Mouse (Mus musculus) adrenal gland, postnatal 4 days (tissue): ENCODE data around the gene Dqx1. TPM values are rescaled to one million over a fixed set of nuclear protein-coding genes. Genes with fewer than 3 reads are reported as not detected.

Experiments used
- DNase-seq, 2 experiments: peaks; one replicate each; pipeline ENCODE4 v3.0.0; 2021 to 2022; ENCODE audit warnings: low spot score in 2 of 2, mixed read lengths in 2 of 2
- total RNA-seq, 2 experiments: library from RNA; stranded (reverse); gene quantifications; 2 replicates each; pipeline ENCODE4 v1.2.3; 2021

The Dqx1 gene
- total RNA-seq, 2 experiments from 2014 or later: 4.1 to 4.4 TPM

GRCm38 (mm10) chr6:83069488-83070246, 12.0 kb downstream of the Dqx1 start:
- DNase-seq: no peak

GRCm38 (mm10) chr6:83070247-83070310, 12.4 kb downstream of the Dqx1 start, which contains the start of gene Tlx2:
Gene Tlx2, minus strand, starts transcription at chr6:83070293.
- no peak for DNase-seq

- no peak for DNase-seq
Measured at GRCm38 (mm10) chr6:83070311-83071219, 12.9 kb downstream of the Dqx1 start.

- DNase-seq: no peak
Measured at GRCm38 (mm10) chr6:83071220-83071619, 13.6 kb downstream of the Dqx1 start.

- no peak for DNase-seq
Measured at GRCm38 (mm10) chr6:83074979-83075378, 17.3 kb downstream of the Dqx1 start.

GRCm38 (mm10) chr6:83077630-83078323, 20.1 kb downstream of the Dqx1 start, which contains the start of gene Pcgf1:
Gene Pcgf1, plus strand, starts transcription at chr6:83077869.
- peak in 1 of 2 experiments; percentile 38 for DNase-seq

- DNase-seq: peak; percentile 95 to 97
Measured at GRCm38 (mm10) chr6:83078324-83078858, 20.7 kb downstream of the Dqx1 start.

GRCm38 (mm10) chr6:83080210-83080609, 22.6 kb downstream of the Dqx1 start:
- no peak for DNase-seq

- no peak for DNase-seq
Measured at GRCm38 (mm10) chr6:83083497-83083896, 25.9 kb downstream of the Dqx1 start.

GRCm38 (mm10) chr6:83084477-83084876, 26.8 kb downstream of the Dqx1 start:
- DNase-seq: no peak

- DNase-seq: no peak
Measured at GRCm38 (mm10) chr6:83086121-83087035, 28.7 kb downstream of the Dqx1 start, which contains the start of gene Lbx2. Gene Lbx2, plus strand, starts transcription at chr6:83086367.

- DNase-seq: no peak
Measured at GRCm38 (mm10) chr6:83087205-83087925, 29.7 kb downstream of the Dqx1 start.

GRCm38 (mm10) chr6:83087926-83088260, 30.2 kb downstream of the Dqx1 start:
- no peak for DNase-seq

- DNase-seq: no peak
Measured at GRCm38 (mm10) chr6:83092416-83093127, 34.9 kb downstream of the Dqx1 start.

- DNase-seq: no peak
Measured at GRCm38 (mm10) chr6:83095968-83096367, 38.3 kb downstream of the Dqx1 start.

GRCm38 (mm10) chr6:83098411-83098810, 40.8 kb downstream of the Dqx1 start:
- DNase-seq: no peak

GRCm38 (mm10) chr6:83101316-83101687, 43.7 kb downstream of the Dqx1 start, which contains the start of the genes Ccdc142 and Gm42688:
Gene Ccdc142, plus strand, starts transcription at chr6:83101601.
Gene Gm42688, plus strand, starts transcription at chr6:83101617.
- DNase-seq: peak; percentile 56 to 81

GRCm38 (mm10) chr6:83101688-83102556, 44.3 kb downstream of the Dqx1 start:
- no peak for DNase-seq
